Mouse (Mus musculus): ENCODE measurements around the gene Mymk. TPM values are rescaled to one million over a fixed set of nuclear protein-coding genes. Genes with fewer than 3 reads are reported as not detected.

The Mymk gene
- polyA plus RNA-seq, 1 experiment from 2014 or later, result not detected

GRCm38 (mm10) chr2:27086483-27087010 lies 14.6 kb upstream of the Mymk start:
- H3K9ac ChIP-seq (ENCODE audit: low read length), result no peak overlapping the region
- H3K9me3 ChIP-seq (replicated peaks; ENCODE audit: control insufficient read depth, low read length), result no peaks in the 10 kb centered on the region
- 79% methylated on average over 4 of the region's 4 CpGs for WGBS
- H3K4me3 ChIP-seq (ENCODE audit: low read depth, low read length), result no peak overlapping the region
- H3K27ac ChIP-seq (ENCODE audit: low read depth, low read length), result no peak overlapping the region
- no peaks in the 10 kb centered on the region for H3K4me1 ChIP-seq (ENCODE audit: control insufficient read depth, insufficient read depth, low read length)
- H3K27me3 ChIP-seq (replicated peaks; ENCODE audit: control insufficient read depth, insufficient read depth, low read length), result no peaks in the 10 kb centered on the region
- H3K4me2 ChIP-seq (ENCODE audit: low read length), result no peak overlapping the region
- ATAC-seq (no peak), DNase-seq (ENCODE audit: low spot score) (no peak)
- H3K36me3 ChIP-seq (ENCODE audit: control insufficient read depth, insufficient read depth, low read length), result no peaks in the 10 kb centered on the region

- DNase-seq (ENCODE audit: low spot score), result peak; percentile 47
- no peak for ATAC-seq
- Histone ChIP-seq H3K27me3 (replicated peaks; ENCODE audit: control insufficient read depth, insufficient read depth, low read length) (no peaks in the 10 kb centered on the region), H3K4me1 (ENCODE audit: control insufficient read depth, insufficient read depth, low read length) (no peaks in the 10 kb centered on the region), H3K4me2 (ENCODE audit: low read length) (no peak overlapping the region), H3K9me3 (replicated peaks; ENCODE audit: control insufficient read depth, low read length) (no peaks in the 10 kb centered on the region), H3K9ac (ENCODE audit: low read length) (no peak overlapping the region), H3K27ac (ENCODE audit: low read depth, low read length) (no peak overlapping the region), H3K36me3 (ENCODE audit: control insufficient read depth, insufficient read depth, low read length) (no peaks in the 10 kb centered on the region), H3K4me3 (ENCODE audit: low read depth, low read length) (no peak overlapping the region)
- WGBS, result 25% methylated on average over 2 of the region's 2 CpGs
Observed at GRCm38 (mm10) chr2:27085801-27086200, 13.8 kb upstream of the Mymk start.

GRCm38 (mm10) chr2:27084963-27085362 lies 13.0 kb upstream of the Mymk start:
- ATAC-seq (no peak), DNase-seq (ENCODE audit: low spot score) (no peak)
- 57% methylated on average over 8 of the region's 8 CpGs for WGBS
- no peaks in the 10 kb centered on the region for H3K27me3 ChIP-seq (replicated peaks; ENCODE audit: control insufficient read depth, insufficient read depth, low read length)
- no peak overlapping the region for H3K4me3 ChIP-seq (ENCODE audit: low read depth, low read length)
- no peak overlapping the region for H3K9ac ChIP-seq (ENCODE audit: low read length)
- H3K9me3 ChIP-seq (replicated peaks; ENCODE audit: control insufficient read depth, low read length), result no peaks in the 10 kb centered on the region
- H3K27ac ChIP-seq (ENCODE audit: low read depth, low read length), result no peak overlapping the region
- H3K36me3 ChIP-seq (ENCODE audit: control insufficient read depth, insufficient read depth, low read length), result no peaks in the 10 kb centered on the region
- H3K4me2 ChIP-seq (ENCODE audit: low read length), result no peak overlapping the region
- peaks cover 4% of the 10 kb centered on the region for H3K4me1 ChIP-seq (ENCODE audit: control insufficient read depth, insufficient read depth, low read length)

- DNase-seq (ENCODE audit: low spot score), result no peak
- no peak for ATAC-seq
- Histone ChIP-seq H3K27me3 (replicated peaks; ENCODE audit: control insufficient read depth, insufficient read depth, low read length) (no peaks in the 10 kb centered on the region), H3K4me1 (ENCODE audit: control insufficient read depth, insufficient read depth, low read length) (peaks cover 14% of the 10 kb centered on the region), H3K4me2 (ENCODE audit: low read length) (no peak overlapping the region), H3K4me3 (ENCODE audit: low read depth, low read length) (no peak overlapping the region), H3K9ac (ENCODE audit: low read length) (no peak overlapping the region), H3K36me3 (ENCODE audit: control insufficient read depth, insufficient read depth, low read length) (no peaks in the 10 kb centered on the region), H3K27ac (ENCODE audit: low read depth, low read length) (no peak overlapping the region), H3K9me3 (replicated peaks; ENCODE audit: control insufficient read depth, low read length) (no peaks in the 10 kb centered on the region)
- WGBS, result 80% methylated on average over 12 of the region's 12 CpGs
Observed at GRCm38 (mm10) chr2:27083761-27084475, 11.9 kb upstream of the Mymk start.

GRCm38 (mm10) chr2:27079649-27080048 lies 7.7 kb upstream of the Mymk start:
- 46% methylated on average over 2 of the region's 2 CpGs for WGBS
- Histone ChIP-seq H3K4me3 (ENCODE audit: low read depth, low read length) (no peak overlapping the region), H3K4me1 (ENCODE audit: control insufficient read depth, insufficient read depth, low read length) (peaks cover 20% of the 10 kb centered on the region), H3K27ac (ENCODE audit: low read depth, low read length) (peak overlapping the region; percentile 66), H3K4me2 (ENCODE audit: low read length) (0 out of 2 replicates have a peak overlapping the region, but pooled peaks have one; percentile 15), H3K9ac (ENCODE audit: low read length) (no peak overlapping the region; the same call in 1 of the 2 replicates), H3K9me3 (replicated peaks; ENCODE audit: control insufficient read depth, low read length) (no peaks in the 10 kb centered on the region), H3K27me3 (replicated peaks; ENCODE audit: control insufficient read depth, insufficient read depth, low read length) (no peaks in the 10 kb centered on the region), H3K36me3 (ENCODE audit: control insufficient read depth, insufficient read depth, low read length) (no peaks in the 10 kb centered on the region)
- ATAC-seq, result peak; percentile 66
- peak; percentile 75 for DNase-seq (ENCODE audit: low spot score)

GRCm38 (mm10) chr2:27079152-27079584 lies 7.2 kb upstream of the Mymk start, which contains the start of gene Adamtsl2:
TSS of gene Adamtsl2 (plus strand) at chr2:27079379.
- H3K27me3 ChIP-seq (replicated peaks; ENCODE audit: control insufficient read depth, insufficient read depth, low read length), result no peaks in the 10 kb centered on the region
- WGBS, result 4% methylated on average over 10 of the region's 10 CpGs
- no peak within 1 kb of the TSS for H3K4me3 ChIP-seq (ENCODE audit: low read depth, low read length)
- peak within 1 kb of the TSS; percentile 17; the same call in 1 of the 2 replicates for H3K9ac ChIP-seq (ENCODE audit: low read length)
- H3K27ac ChIP-seq (ENCODE audit: low read depth, low read length), result peak within 1 kb of the TSS; percentile 66
- peak; percentile 75 for DNase-seq (ENCODE audit: low spot score)
- H3K4me2 ChIP-seq (ENCODE audit: low read length), result 0 out of 2 replicates have a peak within 1 kb of the TSS, but pooled peaks have one; percentile 15
- H3K36me3 ChIP-seq (ENCODE audit: control insufficient read depth, insufficient read depth, low read length), result no peaks in the 10 kb centered on the region
- H3K4me1 ChIP-seq (ENCODE audit: control insufficient read depth, insufficient read depth, low read length), result peaks cover 20% of the 10 kb centered on the region
- no peaks in the 10 kb centered on the region for H3K9me3 ChIP-seq (replicated peaks; ENCODE audit: control insufficient read depth, low read length)
- peak; percentile 86 for ATAC-seq

- no peak for ATAC-seq
- Histone ChIP-seq H3K4me1 (ENCODE audit: control insufficient read depth, insufficient read depth, low read length) (peaks cover 20% of the 10 kb centered on the region), H3K4me3 (ENCODE audit: low read depth, low read length) (no peak overlapping the region), H3K4me2 (ENCODE audit: low read length) (no peak overlapping the region), H3K27me3 (replicated peaks; ENCODE audit: control insufficient read depth, insufficient read depth, low read length) (no peaks in the 10 kb centered on the region), H3K27ac (ENCODE audit: low read depth, low read length) (no peak overlapping the region), H3K36me3 (ENCODE audit: control insufficient read depth, insufficient read depth, low read length) (no peaks in the 10 kb centered on the region), H3K9me3 (replicated peaks; ENCODE audit: control insufficient read depth, low read length) (no peaks in the 10 kb centered on the region), H3K9ac (ENCODE audit: low read length) (no peak overlapping the region)
- no peak for DNase-seq (ENCODE audit: low spot score)
- WGBS, result 31% methylated on average over 2 of the region's 2 CpGs
Observed at GRCm38 (mm10) chr2:27078312-27078711, 6.3 kb upstream of the Mymk start.

GRCm38 (mm10) chr2:27077655-27078244 lies 5.8 kb upstream of the Mymk start:
- H3K9me3 ChIP-seq (replicated peaks; ENCODE audit: control insufficient read depth, low read length), result no peaks in the 10 kb centered on the region
- DNase-seq (ENCODE audit: low spot score) (no peak), ATAC-seq (no peak)
- H3K27me3 ChIP-seq (replicated peaks; ENCODE audit: control insufficient read depth, insufficient read depth, low read length), result no peaks in the 10 kb centered on the region
- H3K27ac ChIP-seq (ENCODE audit: low read depth, low read length), result no peak overlapping the region
- H3K4me3 ChIP-seq (ENCODE audit: low read depth, low read length), result no peak overlapping the region
- 58% methylated on average over 10 of the region's 10 CpGs for WGBS
- no peak overlapping the region for H3K4me2 ChIP-seq (ENCODE audit: low read length)
- H3K9ac ChIP-seq (ENCODE audit: low read length), result no peak overlapping the region
- H3K4me1 ChIP-seq (ENCODE audit: control insufficient read depth, insufficient read depth, low read length), result peaks cover 20% of the 10 kb centered on the region
- H3K36me3 ChIP-seq (ENCODE audit: control insufficient read depth, insufficient read depth, low read length), result no peaks in the 10 kb centered on the region

GRCm38 (mm10) chr2:27075485-27075884 lies 3.5 kb upstream of the Mymk start:
- H3K27ac ChIP-seq (ENCODE audit: low read depth, low read length), result no peak overlapping the region
- H3K36me3 ChIP-seq (ENCODE audit: control insufficient read depth, insufficient read depth, low read length), result no peaks in the 10 kb centered on the region
- H3K4me3 ChIP-seq (ENCODE audit: low read depth, low read length), result no peak overlapping the region
- H3K4me2 ChIP-seq (ENCODE audit: low read length), result no peak overlapping the region
- DNase-seq (ENCODE audit: low spot score), result peak; percentile 15
- no peak overlapping the region for H3K9ac ChIP-seq (ENCODE audit: low read length)
- peaks cover 23% of the 10 kb centered on the region for H3K4me1 ChIP-seq (ENCODE audit: control insufficient read depth, insufficient read depth, low read length)
- no peak for ATAC-seq
- no peaks in the 10 kb centered on the region for H3K27me3 ChIP-seq (replicated peaks; ENCODE audit: control insufficient read depth, insufficient read depth, low read length)
- 74% methylated on average over 3 of the region's 3 CpGs for WGBS
- no peaks in the 10 kb centered on the region for H3K9me3 ChIP-seq (replicated peaks; ENCODE audit: control insufficient read depth, low read length)

All from forebrain, embryonic 14.5 days (tissue).